Mouse (Mus musculus): ENCODE data around the gene Fto. TPM values are rescaled to one million over a fixed set of nuclear protein-coding genes. Genes with fewer than 3 reads are reported as not detected.

The Fto gene
- polyA plus RNA-seq, 1 experiment from 2014 or later = 90.1 TPM

GRCm38 (mm10) chr8:91364216-91364615, 50.9 kb downstream of the Fto start:
- H3K4me1 ChIP-seq = peaks cover 17% of the 10 kb centered on the region
- H3K9ac ChIP-seq = no peak overlapping the region
- H3K27me3 ChIP-seq = peaks cover 69% of the 10 kb centered on the region
- H3K9me3 ChIP-seq (replicated peaks) = no peaks in the 10 kb centered on the region
- H3K27ac ChIP-seq = no peak overlapping the region
- 83% methylated on average over 6 of the region's 6 CpGs for WGBS
- ATAC-seq = no peak
- H3K36me3 ChIP-seq (ENCODE audit: poor library complexity, severe bottlenecking) = no peaks in the 10 kb centered on the region
- no peak overlapping the region for H3K4me3 ChIP-seq
- no peak overlapping the region for H3K4me2 ChIP-seq

- Histone ChIP-seq H3K4me2 (no peak overlapping the region), H3K27me3 (peaks cover 71% of the 10 kb centered on the region)
- ATAC-seq = peak; percentile 77; the same call in 1 of the 2 replicates
Measured at GRCm38 (mm10) chr8:91365804-91366203, 52.5 kb downstream of the Fto start.

DNA sequence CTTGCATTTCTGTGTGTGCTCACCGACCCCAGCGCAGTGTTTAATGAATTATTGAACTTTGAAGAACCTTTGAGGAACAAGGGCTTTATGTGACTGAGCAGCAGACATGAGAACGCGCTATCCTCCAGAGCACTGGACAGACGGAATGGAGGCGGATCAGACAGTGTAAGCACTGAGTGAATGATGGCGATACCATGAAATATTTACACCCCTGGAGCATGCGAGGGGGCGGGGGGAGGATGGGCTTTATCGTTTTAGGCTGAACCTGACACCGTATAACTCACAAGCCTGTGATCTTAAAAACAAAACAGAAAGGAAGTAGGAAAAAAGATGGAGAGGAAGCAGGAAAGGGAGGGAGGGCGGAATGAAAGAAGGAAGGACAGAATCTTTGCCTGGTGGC, 57.6 kb downstream of the Fto start:
- H3K27ac ChIP-seq = no peak overlapping the region
- H3K4me1 ChIP-seq = peaks cover 21% of the 10 kb centered on the region
- H3K4me2 ChIP-seq = no peak overlapping the region
- no peaks in the 10 kb centered on the region for H3K36me3 ChIP-seq (ENCODE audit: poor library complexity, severe bottlenecking)
- H3K9me3 ChIP-seq (replicated peaks) = no peaks in the 10 kb centered on the region
- H3K27me3 ChIP-seq = peaks cover 65% of the 10 kb centered on the region
- no peak for ATAC-seq
- no peak overlapping the region for H3K9ac ChIP-seq
- WGBS = 75% methylated on average over 12 of the region's 12 CpGs
- no peak overlapping the region for H3K4me3 ChIP-seq

More at GRCm38 (mm10) chr8:91365804-91366203, 52.5 kb downstream of the Fto start:
- no peak overlapping the region for H3K9ac ChIP-seq
- no peaks in the 10 kb centered on the region for H3K9me3 ChIP-seq (replicated peaks)
- peaks cover 17% of the 10 kb centered on the region for H3K4me1 ChIP-seq
- H3K36me3 ChIP-seq (ENCODE audit: poor library complexity, severe bottlenecking) = no peaks in the 10 kb centered on the region
- no peak overlapping the region; the same call in 1 of the 2 replicates for H3K27ac ChIP-seq
- no peak overlapping the region for H3K4me3 ChIP-seq

GRCm38 (mm10) chr8:91371995-91372394, 58.7 kb downstream of the Fto start:
- Histone ChIP-seq H3K27me3 (peaks cover 71% of the 10 kb centered on the region), H3K4me2 (no peak overlapping the region), H3K9me3 (replicated peaks) (no peaks in the 10 kb centered on the region), H3K9ac (no peak overlapping the region), H3K36me3 (ENCODE audit: poor library complexity, severe bottlenecking) (no peaks in the 10 kb centered on the region), H3K27ac (no peak overlapping the region), H3K4me1 (peaks cover 29% of the 10 kb centered on the region), H3K4me3 (no peak overlapping the region)
- 61% methylated on average over 4 of the region's 4 CpGs for WGBS
- ATAC-seq = no peak

GRCm38 (mm10) chr8:91372780-91373577, 59.7 kb downstream of the Fto start:
- no peaks in the 10 kb centered on the region for H3K9me3 ChIP-seq (replicated peaks)
- whole genome bisulfite sequencing = 77% methylated on average over 9 of the region's 9 CpGs

DNA sequence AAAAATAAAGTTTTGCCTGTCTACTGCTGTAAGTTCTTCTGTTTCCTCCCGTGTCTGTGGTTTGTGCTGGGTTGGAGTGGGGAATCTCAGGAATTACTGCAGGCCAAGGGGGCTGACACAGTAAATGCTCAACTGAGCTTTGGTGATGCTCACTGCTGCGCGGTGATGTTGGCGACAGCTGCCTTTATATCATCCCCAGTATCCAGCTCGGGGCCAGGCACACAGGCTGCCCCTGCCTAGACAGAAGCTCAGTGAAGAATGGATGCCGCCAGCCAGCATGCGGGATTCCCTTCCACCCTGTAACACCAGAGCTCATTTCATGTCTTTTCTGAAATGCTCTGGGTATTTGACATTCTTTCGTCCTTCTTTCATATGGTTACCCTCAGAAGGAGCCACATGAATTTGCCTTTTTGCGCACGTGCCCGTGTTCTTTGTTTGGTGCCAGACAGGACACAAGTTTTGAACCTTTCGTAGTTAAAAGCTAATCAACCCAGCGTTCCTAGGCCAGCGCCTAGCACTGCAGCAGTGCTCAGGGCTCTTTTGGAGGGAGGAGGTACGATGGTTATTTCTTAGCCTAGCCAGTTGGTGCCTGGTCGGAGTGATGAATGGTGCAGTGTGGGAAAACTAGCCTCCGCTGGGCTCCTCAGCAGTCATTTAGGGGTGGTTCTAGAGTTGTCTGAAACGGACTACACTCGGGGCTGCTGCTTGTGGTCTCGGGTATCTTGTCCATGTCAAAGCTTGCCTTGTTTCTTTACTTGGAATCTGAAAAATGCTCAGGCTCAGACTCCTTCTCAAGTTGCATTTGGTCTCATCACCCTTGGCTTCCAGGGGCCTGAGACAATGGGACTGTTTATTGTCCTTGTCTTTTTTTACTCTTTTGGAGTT, 62.0 kb downstream of the Fto start:
- H3K27me3 ChIP-seq = peaks cover 72% of the 10 kb centered on the region
- WGBS = 47% methylated on average over 20 of the region's 20 CpGs
- H3K9ac ChIP-seq = no peak overlapping the region

More at GRCm38 (mm10) chr8:91372780-91373577, 59.7 kb downstream of the Fto start:
- Histone ChIP-seq H3K4me1 (peaks cover 34% of the 10 kb centered on the region), H3K27me3 (peaks cover 71% of the 10 kb centered on the region), H3K36me3 (ENCODE audit: poor library complexity, severe bottlenecking) (no peaks in the 10 kb centered on the region), H3K4me3 (no peak overlapping the region), H3K9ac (no peak overlapping the region), H3K4me2 (no peak overlapping the region), H3K27ac (no peak overlapping the region)
- ATAC-seq = no peak

GRCm38 (mm10) chr8:91376785-91377184, 63.5 kb downstream of the Fto start:
- peaks cover 50% of the 10 kb centered on the region for H3K4me1 ChIP-seq
- ATAC-seq = no peak
- H3K9ac ChIP-seq = no peak overlapping the region
- H3K27ac ChIP-seq = no peak overlapping the region
- no peak overlapping the region for H3K4me3 ChIP-seq
- H3K27me3 ChIP-seq = peaks cover 67% of the 10 kb centered on the region
- whole genome bisulfite sequencing = 58% methylated on average over 11 of the region's 11 CpGs
- no peaks in the 10 kb centered on the region for H3K36me3 ChIP-seq (ENCODE audit: poor library complexity, severe bottlenecking)
- H3K9me3 ChIP-seq (replicated peaks) = no peaks in the 10 kb centered on the region
- H3K4me2 ChIP-seq = no peak overlapping the region

More for the DNA sequence above, 62.0 kb downstream of the Fto start:
- no peaks in the 10 kb centered on the region for H3K9me3 ChIP-seq (replicated peaks)
- no peak overlapping the region for H3K4me3 ChIP-seq
- no peak overlapping the region for H3K27ac ChIP-seq
- no peak for ATAC-seq
- H3K4me2 ChIP-seq = no peak overlapping the region
- no peaks in the 10 kb centered on the region for H3K36me3 ChIP-seq (ENCODE audit: poor library complexity, severe bottlenecking)
- peaks cover 35% of the 10 kb centered on the region for H3K4me1 ChIP-seq

DNA sequence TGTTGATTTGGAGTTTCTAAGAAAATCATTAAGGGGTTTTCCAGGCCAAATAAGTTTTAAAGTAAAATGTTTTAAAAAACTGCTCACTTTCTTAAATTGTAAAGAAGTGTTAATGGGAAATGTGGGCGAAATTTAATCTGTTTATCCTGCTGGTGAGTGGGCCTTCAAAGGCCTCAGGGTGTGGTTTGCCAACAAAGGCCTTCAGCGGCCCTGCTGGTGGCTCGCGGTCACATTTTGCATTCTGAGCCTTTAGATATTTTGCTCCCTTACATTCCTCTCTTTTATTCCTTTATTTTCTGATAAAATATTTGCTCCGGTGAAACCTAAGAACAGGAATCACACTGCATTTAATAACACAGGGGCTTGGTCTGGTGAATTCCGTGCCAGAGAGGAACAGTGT, 64.0 kb downstream of the Fto start:
- 35% methylated on average over 6 of the region's 6 CpGs for WGBS
- Histone ChIP-seq H3K4me3 (no peak overlapping the region), H3K27ac (no peak overlapping the region), H3K9me3 (replicated peaks) (no peaks in the 10 kb centered on the region), H3K9ac (no peak overlapping the region), H3K4me2 (no peak overlapping the region), H3K36me3 (ENCODE audit: poor library complexity, severe bottlenecking) (no peaks in the 10 kb centered on the region), H3K27me3 (peaks cover 65% of the 10 kb centered on the region), H3K4me1 (peaks cover 49% of the 10 kb centered on the region)
- no peak for ATAC-seq

DNA sequence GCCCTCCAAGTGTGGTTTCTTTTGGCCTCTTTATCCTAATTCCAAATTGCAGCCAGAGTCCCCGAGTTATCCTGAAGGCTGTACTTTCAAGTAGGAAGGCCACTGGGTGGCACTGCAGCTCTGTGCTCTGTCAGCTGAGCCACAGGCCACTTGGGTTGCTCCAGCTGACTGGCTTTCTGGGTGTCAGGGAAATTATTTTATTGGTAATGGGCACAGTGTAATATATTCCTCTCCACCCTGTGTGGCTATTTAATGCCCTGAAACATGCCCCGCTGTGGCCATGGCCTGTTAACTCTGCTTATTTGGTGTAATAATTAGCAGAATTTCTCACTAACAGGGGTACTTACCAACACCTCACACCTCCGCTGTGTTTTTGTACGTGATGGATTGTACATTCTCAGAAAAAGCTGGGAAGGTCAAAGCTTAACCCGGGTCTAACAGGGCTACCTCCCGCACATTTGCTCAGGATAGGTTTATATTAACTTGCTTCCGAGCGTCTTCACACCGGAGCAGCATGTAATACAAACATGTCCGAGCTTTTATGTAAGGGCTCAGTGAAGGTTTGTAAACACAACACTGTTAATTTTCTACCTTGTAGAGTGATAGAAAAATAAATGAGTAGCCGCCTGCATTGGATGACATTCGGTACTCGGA, 65.6 kb downstream of the Fto start:
- Histone ChIP-seq H3K4me3 (no peak overlapping the region), H3K4me2 (no peak overlapping the region), H3K36me3 (ENCODE audit: poor library complexity, severe bottlenecking) (no peaks in the 10 kb centered on the region), H3K4me1 (peaks cover 58% of the 10 kb centered on the region), H3K27ac (no peak overlapping the region), H3K9ac (no peak overlapping the region), H3K9me3 (replicated peaks) (no peaks in the 10 kb centered on the region), H3K27me3 (peaks cover 55% of the 10 kb centered on the region)
- 77% methylated on average over 13 of the region's 13 CpGs for WGBS
- peak; percentile 50; the same call in 1 of the 2 replicates for ATAC-seq

- ATAC-seq = no peak
- no peaks in the 10 kb centered on the region for H3K9me3 ChIP-seq (replicated peaks)
- peaks cover 54% of the 10 kb centered on the region for H3K4me1 ChIP-seq
- H3K9ac ChIP-seq = no peak overlapping the region
- H3K27me3 ChIP-seq = peaks cover 39% of the 10 kb centered on the region
- 18% methylated on average over 10 of the region's 10 CpGs for WGBS
- H3K4me3 ChIP-seq = no peak overlapping the region
- H3K36me3 ChIP-seq (ENCODE audit: poor library complexity, severe bottlenecking) = no peaks in the 10 kb centered on the region
- no peak overlapping the region for H3K27ac ChIP-seq
- 0 out of 2 replicates have a peak overlapping the region, but pooled peaks have one; percentile 8 for H3K4me2 ChIP-seq
Measured at GRCm38 (mm10) chr8:91380796-91381542, 67.6 kb downstream of the Fto start.

DNA sequence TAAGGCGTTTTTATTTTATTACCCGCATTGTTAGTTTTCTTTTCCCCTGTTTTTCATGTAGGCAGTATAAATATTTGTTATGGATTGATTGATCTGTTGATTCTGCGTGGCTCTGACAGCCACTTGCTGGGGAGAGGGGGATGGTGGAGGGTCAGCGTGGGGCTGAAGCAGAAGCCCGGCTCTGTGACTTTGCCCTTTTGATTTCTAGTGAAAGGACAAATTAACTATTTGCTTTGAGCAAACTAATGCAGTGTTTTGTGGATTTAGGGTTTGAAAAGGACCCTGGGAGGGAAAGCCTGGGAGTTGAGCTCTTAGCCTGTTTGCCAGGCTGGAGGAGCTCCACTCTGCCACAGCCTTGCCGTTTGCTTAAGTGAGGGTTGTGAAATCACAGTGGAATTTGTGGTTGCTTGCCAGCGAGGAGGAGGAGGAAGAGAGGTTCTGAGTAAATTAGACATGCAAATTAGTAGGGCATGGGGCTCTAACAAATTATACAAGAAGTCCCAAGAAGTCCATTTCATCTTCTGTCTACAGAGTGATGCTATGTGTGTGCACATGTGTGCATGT, 68.3 kb downstream of the Fto start:
- Histone ChIP-seq H3K4me2 (0 out of 2 replicates have a peak overlapping the region, but pooled peaks have one; percentile 8), H3K36me3 (ENCODE audit: poor library complexity, severe bottlenecking) (no peaks in the 10 kb centered on the region)

More for the DNA sequence above, 68.3 kb downstream of the Fto start:
- H3K9ac ChIP-seq = no peak overlapping the region
- WGBS = 9% methylated on average over 7 of the region's 7 CpGs
- peaks cover 33% of the 10 kb centered on the region for H3K27me3 ChIP-seq
- H3K27ac ChIP-seq = no peak overlapping the region
- peaks cover 48% of the 10 kb centered on the region for H3K4me1 ChIP-seq
- H3K9me3 ChIP-seq (replicated peaks) = no peaks in the 10 kb centered on the region
- ATAC-seq = 0 out of 2 replicates have a peak, but pooled peaks have one; percentile 17
- H3K4me3 ChIP-seq = no peak overlapping the region
